Mouse (Mus musculus): ENCODE measurements around the gene Sarm1. TPM values are rescaled to one million over a fixed set of nuclear protein-coding genes. Genes with fewer than 3 reads are reported as not detected.
A peak's percentile ranks its signal among the peaks of the same experiment; 100 is the strongest.

The Sarm1 gene
- polyA plus RNA-seq, 1 experiment from 2014 or later, result 9.4 TPM

- 58% methylated on average over 23 of the region's 23 CpGs for WGBS
- H3K27ac ChIP-seq, result peak overlapping the region; percentile 97
- DNase-seq (ENCODE audit: extremely low spot score, low spot score), result peak; percentile 20
Measured at GRCm38 (mm10) chr11:78466242-78466912, 31.2 kb downstream of the Sarm1 start.

GRCm38 (mm10) chr11:78465568-78466180 lies 31.9 kb downstream of the Sarm1 start, which contains the start of gene Slc46a1:
TSS of gene Slc46a1 (plus strand) at chr11:78465697.
- WGBS, result under 1% methylated on average over 41 of the region's 41 CpGs
- Histone ChIP-seq H3K27ac (peak within 1 kb of the TSS; percentile 97), H3K4me3 (peak within 1 kb of the TSS; percentile 92), H3K9me3 (peaks cover 6% of the 10 kb centered on the region; the same call in 1 of the 2 replicates), H3K27me3 (ENCODE audit: poor library complexity, severe bottlenecking) (no peaks in the 10 kb centered on the region), H3K36me3 (replicated peaks) (no peaks in the 10 kb centered on the region; the same call in 1 of the 2 replicates), H3K4me1 (peaks cover 36% of the 10 kb centered on the region)
- DNase-seq (ENCODE audit: extremely low spot score, low spot score), result peak; percentile 83

More at GRCm38 (mm10) chr11:78466242-78466912, 31.2 kb downstream of the Sarm1 start:
- H3K27me3 ChIP-seq (ENCODE audit: poor library complexity, severe bottlenecking), result no peaks in the 10 kb centered on the region
- H3K4me3 ChIP-seq, result peak overlapping the region; percentile 92
- H3K9me3 ChIP-seq, result peaks cover 6% of the 10 kb centered on the region; the same call in 1 of the 2 replicates
- peaks cover 36% of the 10 kb centered on the region for H3K4me1 ChIP-seq
- peaks cover 5% of the 10 kb centered on the region; the same call in 1 of the 2 replicates for H3K36me3 ChIP-seq (replicated peaks)

GRCm38 (mm10) chr11:78465116-78465515 lies 32.4 kb downstream of the Sarm1 start:
- Histone ChIP-seq H3K27me3 (ENCODE audit: poor library complexity, severe bottlenecking) (no peaks in the 10 kb centered on the region), H3K4me3 (peak overlapping the region; percentile 92), H3K9me3 (peaks cover 6% of the 10 kb centered on the region; the same call in 1 of the 2 replicates), H3K36me3 (replicated peaks) (no peaks in the 10 kb centered on the region; the same call in 1 of the 2 replicates), H3K4me1 (peaks cover 36% of the 10 kb centered on the region), H3K27ac (peak overlapping the region; percentile 97)
- WGBS, result 50% methylated on average over 9 of the region's 9 CpGs
- DNase-seq (ENCODE audit: extremely low spot score, low spot score), result peak; percentile 18

GRCm38 (mm10) chr11:78463286-78464036 lies 34.1 kb downstream of the Sarm1 start:
- peaks cover 36% of the 10 kb centered on the region for H3K4me1 ChIP-seq
- no peak overlapping the region for H3K4me3 ChIP-seq
- peaks cover 6% of the 10 kb centered on the region; the same call in 1 of the 2 replicates for H3K9me3 ChIP-seq
- DNase-seq (ENCODE audit: extremely low spot score, low spot score), result no peak
- H3K27me3 ChIP-seq (ENCODE audit: poor library complexity, severe bottlenecking), result no peaks in the 10 kb centered on the region
- H3K27ac ChIP-seq, result no peak overlapping the region
- H3K36me3 ChIP-seq (replicated peaks), result no peaks in the 10 kb centered on the region
- 73% methylated on average over 13 of the region's 13 CpGs for WGBS

- no peak for DNase-seq (ENCODE audit: extremely low spot score, low spot score)
- Histone ChIP-seq H3K9me3 (peaks cover 6% of the 10 kb centered on the region; the same call in 1 of the 2 replicates), H3K27ac (no peak overlapping the region), H3K4me3 (no peak overlapping the region), H3K36me3 (replicated peaks) (no peaks in the 10 kb centered on the region), H3K4me1 (peaks cover 36% of the 10 kb centered on the region), H3K27me3 (ENCODE audit: poor library complexity, severe bottlenecking) (no peaks in the 10 kb centered on the region)
- WGBS, result 80% methylated on average over 5 of the region's 5 CpGs
Measured at GRCm38 (mm10) chr11:78462669-78463068, 34.9 kb downstream of the Sarm1 start.

- H3K27ac ChIP-seq, result no peak overlapping the region
- peaks cover 6% of the 10 kb centered on the region; the same call in 1 of the 2 replicates for H3K9me3 ChIP-seq
- H3K4me1 ChIP-seq, result peaks cover 33% of the 10 kb centered on the region
- H3K4me3 ChIP-seq, result no peak overlapping the region
- no peak for DNase-seq (ENCODE audit: extremely low spot score, low spot score)
- H3K36me3 ChIP-seq (replicated peaks), result no peaks in the 10 kb centered on the region
- 58% methylated on average over 1 of the region's 1 CpGs for WGBS
- H3K27me3 ChIP-seq (ENCODE audit: poor library complexity, severe bottlenecking), result no peaks in the 10 kb centered on the region
Measured at GRCm38 (mm10) chr11:78461894-78462293, 35.7 kb downstream of the Sarm1 start.

- Histone ChIP-seq H3K36me3 (replicated peaks) (no peaks in the 10 kb centered on the region), H3K9me3 (peaks cover 6% of the 10 kb centered on the region; the same call in 1 of the 2 replicates), H3K27me3 (ENCODE audit: poor library complexity, severe bottlenecking) (peaks cover 4% of the 10 kb centered on the region; the same call in 1 of the 2 replicates), H3K4me1 (peaks cover 13% of the 10 kb centered on the region), H3K4me3 (no peak overlapping the region), H3K27ac (no peak overlapping the region)
- no peak for DNase-seq (ENCODE audit: extremely low spot score, low spot score)
- 84% methylated on average over 17 of the region's 17 CpGs for WGBS
Measured at GRCm38 (mm10) chr11:78458740-78459139, 38.8 kb downstream of the Sarm1 start.

- 53% methylated on average over 5 of the region's 5 CpGs for WGBS
- H3K9me3 ChIP-seq, result no peaks in the 10 kb centered on the region
- H3K27me3 ChIP-seq (ENCODE audit: poor library complexity, severe bottlenecking), result peaks cover 4% of the 10 kb centered on the region; the same call in 1 of the 2 replicates
- H3K36me3 ChIP-seq (replicated peaks), result no peaks in the 10 kb centered on the region
- H3K4me3 ChIP-seq, result no peak overlapping the region
- H3K4me1 ChIP-seq, result no peaks in the 10 kb centered on the region; the same call in 1 of the 2 replicates
- no peak overlapping the region for H3K27ac ChIP-seq
- DNase-seq (ENCODE audit: extremely low spot score, low spot score), result peak; percentile 39
Measured at GRCm38 (mm10) chr11:78455308-78455707, 42.2 kb downstream of the Sarm1 start.

- Histone ChIP-seq H3K9me3 (no peaks in the 10 kb centered on the region), H3K27ac (no peak overlapping the region), H3K36me3 (replicated peaks) (no peaks in the 10 kb centered on the region), H3K27me3 (ENCODE audit: poor library complexity, severe bottlenecking) (peaks cover 4% of the 10 kb centered on the region; the same call in 1 of the 2 replicates), H3K4me1 (no peaks in the 10 kb centered on the region; the same call in 1 of the 2 replicates), H3K4me3 (no peak overlapping the region)
- DNase-seq (ENCODE audit: extremely low spot score, low spot score), result no peak
- 74% methylated on average over 7 of the region's 7 CpGs for WGBS
Measured at GRCm38 (mm10) chr11:78454276-78454675, 43.3 kb downstream of the Sarm1 start.

- WGBS, result 6% methylated on average over 4 of the region's 4 CpGs
- H3K9me3 ChIP-seq, result no peaks in the 10 kb centered on the region
- H3K27me3 ChIP-seq (ENCODE audit: poor library complexity, severe bottlenecking), result peaks cover 4% of the 10 kb centered on the region; the same call in 1 of the 2 replicates
- peak; percentile 52 for DNase-seq (ENCODE audit: extremely low spot score, low spot score)
- H3K36me3 ChIP-seq (replicated peaks), result no peaks in the 10 kb centered on the region
- no peak overlapping the region for H3K4me3 ChIP-seq
- no peak overlapping the region for H3K27ac ChIP-seq
- no peaks in the 10 kb centered on the region; the same call in 1 of the 2 replicates for H3K4me1 ChIP-seq
Measured at GRCm38 (mm10) chr11:78453675-78454074, 43.9 kb downstream of the Sarm1 start.

- Histone ChIP-seq H3K9me3 (no peaks in the 10 kb centered on the region), H3K4me1 (no peaks in the 10 kb centered on the region; the same call in 1 of the 2 replicates), H3K27ac (no peak overlapping the region), H3K4me3 (no peak overlapping the region), H3K36me3 (replicated peaks) (no peaks in the 10 kb centered on the region), H3K27me3 (ENCODE audit: poor library complexity, severe bottlenecking) (no peaks in the 10 kb centered on the region)
- DNase-seq (ENCODE audit: extremely low spot score, low spot score), result no peak
- 66% methylated on average over 2 of the region's 2 CpGs for WGBS
Measured at GRCm38 (mm10) chr11:78450337-78450736, 47.2 kb downstream of the Sarm1 start.

GRCm38 (mm10) chr11:78448242-78448641 lies 49.3 kb downstream of the Sarm1 start:
- no peak overlapping the region for H3K27ac ChIP-seq
- no peak overlapping the region for H3K4me3 ChIP-seq
- no peaks in the 10 kb centered on the region for H3K4me1 ChIP-seq
- DNase-seq (ENCODE audit: extremely low spot score, low spot score), result no peak
- H3K36me3 ChIP-seq (replicated peaks), result no peaks in the 10 kb centered on the region
- no peaks in the 10 kb centered on the region for H3K9me3 ChIP-seq
- WGBS, result 95% methylated on average over 1 of the region's 1 CpGs
- no peaks in the 10 kb centered on the region for H3K27me3 ChIP-seq (ENCODE audit: poor library complexity, severe bottlenecking)

Measured in forebrain, embryonic 10.5 days (tissue).